Mouse (Mus musculus): Measurements from ENCODE around the gene Gripap1.

DNA sequence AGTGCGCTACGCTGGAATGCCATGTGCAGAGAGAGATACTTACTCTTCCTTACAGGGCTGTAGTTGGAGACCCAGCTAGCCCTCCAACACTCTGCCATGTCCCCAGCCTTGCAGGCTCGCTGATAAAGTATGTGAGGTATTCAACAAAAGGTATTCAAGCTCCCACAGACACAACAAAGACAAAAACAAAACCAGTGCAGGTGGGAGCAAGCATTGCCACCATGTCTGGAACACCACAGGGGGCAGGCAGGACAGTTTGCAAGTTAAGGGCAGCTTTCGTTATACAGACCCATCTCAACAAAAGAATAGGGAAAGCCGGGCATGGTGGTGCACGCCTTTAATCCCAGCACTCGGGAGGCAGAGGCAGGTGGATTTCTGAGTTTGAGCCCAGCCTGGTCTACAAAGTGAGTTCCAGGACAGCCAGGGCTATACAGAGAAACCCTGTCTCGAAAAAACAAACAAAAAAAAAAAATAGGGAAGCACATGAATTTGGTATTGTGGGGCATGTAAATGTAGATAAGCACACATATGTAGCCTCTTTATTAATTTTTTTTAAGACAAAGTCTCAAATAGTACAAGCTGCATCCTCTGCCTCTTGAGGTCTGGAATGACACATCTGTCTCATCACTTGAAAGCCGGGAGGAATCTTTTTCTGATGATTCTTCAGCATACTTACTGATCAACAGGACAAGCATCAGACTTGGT is 13.9 kb upstream of the Gripap1 start:
- no peak for TF ChIP-seq CTCF (IDR thresholded peaks at IDR 0.05; ENCODE audit: low read depth)
- TF ChIP-seq EP300 (IDR thresholded peaks at IDR 0.05; ENCODE audit: low read depth) = no peak
